Mouse (Mus musculus): Measurements from ENCODE around the gene Ntn1.

Ntn1 gene

DNA sequence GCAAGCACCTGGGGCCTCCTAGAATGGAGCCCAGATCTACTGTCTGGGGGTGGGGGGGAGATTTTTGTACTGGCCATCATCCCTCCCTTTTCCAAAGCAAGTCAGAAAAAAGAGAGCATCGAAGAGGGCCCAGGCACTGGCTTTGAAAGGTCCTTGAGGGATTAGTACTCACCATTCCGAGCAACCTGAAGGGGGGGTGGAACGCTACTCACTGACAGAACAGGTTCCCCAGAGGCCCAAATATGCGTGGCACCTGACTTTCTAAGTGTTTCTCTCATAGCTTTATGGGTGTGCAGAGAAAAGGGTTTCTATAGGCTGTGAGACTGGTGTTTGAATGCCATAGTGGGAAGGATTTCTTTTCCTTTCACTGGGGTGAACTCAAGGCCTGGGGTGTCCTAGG is 142.1 kb downstream of the Ntn1 start:
- DNase-seq = no peak

DNA sequence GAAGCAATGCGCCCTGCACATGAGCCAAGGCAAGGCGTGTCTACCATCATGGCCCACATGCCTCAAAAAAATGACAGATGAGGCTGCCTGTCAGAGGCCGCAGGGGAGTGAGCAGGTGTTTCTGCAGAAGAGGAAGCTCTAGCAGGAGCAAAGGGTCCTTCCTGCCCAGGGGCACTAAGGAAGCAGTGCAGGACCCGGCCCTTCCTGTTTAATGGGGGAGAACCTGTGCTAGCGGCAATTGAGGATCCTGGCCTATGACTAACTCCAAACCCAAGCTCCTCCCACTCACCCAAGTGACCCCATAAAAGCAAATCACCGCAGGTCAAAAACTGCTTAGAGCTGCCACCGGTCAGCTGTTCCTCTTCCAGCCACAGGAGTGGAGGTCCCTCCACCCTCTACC is 147.1 kb downstream of the Ntn1 start:
- DNase-seq = no peak

DNA sequence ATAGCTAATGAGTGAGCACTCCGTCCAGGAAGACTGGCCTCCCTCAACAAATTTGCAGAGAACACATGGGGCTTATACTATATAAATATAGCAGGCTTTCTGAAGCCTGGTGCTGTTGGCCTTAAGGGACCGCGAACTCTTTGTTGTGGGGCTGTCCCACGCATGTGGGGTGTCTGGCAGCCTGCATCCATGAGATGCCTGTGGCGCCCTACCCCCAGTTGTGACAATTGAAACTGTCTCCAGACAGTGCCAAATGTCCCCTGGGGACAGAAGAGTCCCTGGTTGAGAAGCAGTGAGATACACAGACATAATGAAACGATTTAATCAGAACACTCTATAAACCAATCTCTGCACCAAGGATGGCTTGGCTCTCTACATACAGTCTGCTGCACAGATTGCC is 150.5 kb downstream of the Ntn1 start:
- DNase-seq = no peak

GRCm38 (mm10) chr11:68247897-68248296 is 152.7 kb downstream of the Ntn1 start:
- no peak for DNase-seq

- no peak for DNase-seq
Observed at GRCm38 (mm10) chr11:68244992-68245261, 155.7 kb downstream of the Ntn1 start.

- no peak for DNase-seq
Observed at GRCm38 (mm10) chr11:68244254-68244991, 156.2 kb downstream of the Ntn1 start.

DNA sequence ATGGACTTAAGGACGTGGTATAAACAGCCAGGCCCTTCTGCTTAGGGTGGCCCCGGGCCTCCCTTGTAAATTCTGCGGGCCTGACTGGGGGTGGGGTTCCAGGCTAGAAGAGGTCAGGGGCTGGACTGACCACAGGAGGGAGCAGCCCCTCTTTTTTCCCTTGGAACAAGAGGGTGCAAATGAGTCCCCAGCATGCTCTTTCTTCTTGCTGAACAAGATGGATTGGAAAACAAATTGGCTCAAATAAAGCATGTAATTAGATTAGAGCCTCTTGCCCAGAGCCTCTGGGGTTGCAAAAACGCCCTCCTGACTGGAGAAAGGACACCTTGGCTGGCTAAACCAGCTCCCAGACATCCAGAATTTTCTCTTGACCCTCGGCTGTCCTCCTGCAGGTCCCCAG is 160.9 kb downstream of the Ntn1 start:
- DNase-seq = no peak

GRCm38 (mm10) chr11:68233469-68233965 is 167.1 kb downstream of the Ntn1 start:
- peak; percentile 88 to 92 for DNase-seq

DNA sequence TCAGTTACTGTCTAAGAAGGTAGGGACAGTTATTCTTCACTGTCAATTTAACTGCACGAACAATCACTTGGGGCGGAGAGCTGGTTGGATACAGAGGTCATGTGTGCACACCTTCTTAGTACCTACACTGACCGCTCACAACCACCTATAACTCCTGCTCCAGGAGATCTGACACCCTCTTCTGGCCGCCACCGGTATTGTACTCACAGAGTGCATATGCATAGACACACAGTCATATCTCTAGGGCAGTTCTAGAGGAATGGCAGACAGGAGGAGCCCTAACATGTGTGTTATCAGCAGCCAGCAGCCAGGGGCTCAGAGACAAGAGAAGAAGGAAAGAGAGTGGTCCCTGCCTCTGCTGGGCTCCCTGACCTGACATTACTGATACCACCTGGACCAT is 169.1 kb downstream of the Ntn1 start:
- no peak for DNase-seq

DNA sequence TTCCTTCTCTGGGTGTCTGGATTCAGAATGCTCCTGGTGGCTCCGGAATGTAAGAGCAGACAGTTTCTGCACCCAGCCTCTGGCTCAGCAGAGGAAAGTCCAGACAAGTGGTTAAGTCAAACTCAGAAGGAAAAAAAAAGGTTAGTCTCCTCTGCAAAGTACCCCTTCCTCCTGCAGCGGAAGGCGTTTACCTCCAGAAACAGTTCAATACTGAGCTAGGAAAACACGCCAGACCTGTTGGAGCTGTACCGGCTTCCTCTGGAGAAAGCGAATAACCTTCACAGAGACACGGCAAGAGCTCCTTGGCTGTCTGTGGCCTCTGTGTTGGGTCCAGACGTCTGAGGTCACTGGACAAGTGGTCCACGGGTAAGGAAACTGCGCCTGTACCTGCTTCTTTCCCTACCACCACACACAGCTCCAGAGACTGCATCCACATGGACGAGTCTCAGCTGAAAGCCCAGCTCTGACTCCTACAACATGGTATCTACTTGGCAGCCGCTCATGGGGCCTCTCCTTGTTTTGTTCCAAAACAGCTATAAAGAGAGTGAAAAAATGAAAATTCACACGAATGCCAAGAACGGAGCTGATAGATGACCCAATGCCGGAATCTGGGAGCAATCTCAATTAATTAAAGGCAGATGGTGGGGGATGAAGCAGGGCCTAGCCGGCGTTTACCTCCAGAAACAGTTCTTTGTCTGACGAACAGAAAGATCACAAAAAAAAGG is 171.5 kb downstream of the Ntn1 start:
- DNase-seq = no peak

- DNase-seq = no peak
Observed at GRCm38 (mm10) chr11:68227837-68228236, 172.8 kb downstream of the Ntn1 start.

- no peak for DNase-seq
Observed at GRCm38 (mm10) chr11:68226654-68227057, 174.0 kb downstream of the Ntn1 start.

DNA sequence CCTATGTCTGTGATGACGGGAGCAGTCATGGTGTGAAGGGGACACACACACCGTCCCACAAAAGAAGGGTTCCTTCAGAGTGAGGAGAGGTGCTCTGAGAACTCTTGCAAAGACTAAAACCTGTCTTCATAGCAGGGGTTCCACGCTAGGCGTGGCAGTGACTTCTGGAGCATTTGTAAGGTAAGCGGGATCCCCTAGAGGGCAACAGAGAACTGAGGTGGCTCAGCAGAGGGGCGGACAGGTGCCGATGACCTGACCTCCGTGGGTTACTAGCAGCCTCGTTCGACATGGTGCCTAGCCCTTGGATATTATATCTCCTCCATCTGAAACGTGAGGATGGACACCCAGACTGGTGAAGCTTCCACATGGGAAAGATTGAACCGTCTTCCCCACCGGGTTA is 177.5 kb downstream of the Ntn1 start:
- no peak for DNase-seq

GRCm38 (mm10) chr11:68222209-68222608 is 178.4 kb downstream of the Ntn1 start:
- no peak for DNase-seq

DNA sequence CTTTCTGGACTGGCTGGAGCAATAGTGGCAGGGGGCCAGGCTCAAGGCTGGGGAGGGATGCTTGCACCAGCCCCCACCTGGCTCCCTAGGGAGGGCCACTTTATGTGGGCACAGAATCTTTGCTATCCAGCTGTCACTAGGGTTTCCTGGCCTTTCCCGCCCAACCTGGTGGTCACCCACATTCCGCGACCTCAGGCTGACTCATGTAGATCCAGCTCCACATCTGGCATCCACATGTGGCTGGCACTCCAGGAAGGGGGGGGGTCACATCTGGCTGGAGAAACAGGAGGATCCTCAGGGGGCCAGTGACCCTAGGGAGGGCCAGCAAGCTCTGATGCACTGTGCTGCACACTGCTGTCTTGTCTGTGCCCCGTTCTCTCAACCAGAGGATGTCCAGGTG is 179.9 kb downstream of the Ntn1 start:
- DNase-seq = no peak

- no peak for DNase-seq
Observed at GRCm38 (mm10) chr11:68216041-68216440, 184.6 kb downstream of the Ntn1 start.

- DNase-seq = no peak
Observed at GRCm38 (mm10) chr11:68215206-68215912, 185.3 kb downstream of the Ntn1 start.

- no peak for DNase-seq
Observed at GRCm38 (mm10) chr11:68214496-68215205, 186.0 kb downstream of the Ntn1 start.

DNA sequence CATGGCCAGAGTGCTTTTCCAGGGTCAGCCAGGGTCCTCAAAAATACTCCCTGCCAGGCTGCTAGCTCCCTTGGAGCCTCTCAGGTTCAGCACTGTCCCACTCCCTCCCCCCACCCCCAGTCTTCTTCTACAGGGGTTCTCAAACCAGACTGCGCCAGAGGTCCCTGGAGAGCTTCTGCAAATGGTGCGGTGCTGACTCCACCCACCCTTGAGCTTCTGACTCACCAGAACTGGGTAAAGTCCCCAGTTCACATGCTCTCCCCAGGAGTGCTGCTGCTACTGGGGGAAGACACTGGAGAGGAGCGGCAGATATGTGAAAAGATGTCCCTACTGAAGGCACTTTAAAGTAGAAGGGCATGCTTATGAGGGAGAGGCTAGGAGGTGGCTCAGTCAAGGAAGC is 186.7 kb downstream of the Ntn1 start:
- DNase-seq = no peak

- no peak for DNase-seq
Observed at GRCm38 (mm10) chr11:68211924-68212578, 188.6 kb downstream of the Ntn1 start.

DNA sequence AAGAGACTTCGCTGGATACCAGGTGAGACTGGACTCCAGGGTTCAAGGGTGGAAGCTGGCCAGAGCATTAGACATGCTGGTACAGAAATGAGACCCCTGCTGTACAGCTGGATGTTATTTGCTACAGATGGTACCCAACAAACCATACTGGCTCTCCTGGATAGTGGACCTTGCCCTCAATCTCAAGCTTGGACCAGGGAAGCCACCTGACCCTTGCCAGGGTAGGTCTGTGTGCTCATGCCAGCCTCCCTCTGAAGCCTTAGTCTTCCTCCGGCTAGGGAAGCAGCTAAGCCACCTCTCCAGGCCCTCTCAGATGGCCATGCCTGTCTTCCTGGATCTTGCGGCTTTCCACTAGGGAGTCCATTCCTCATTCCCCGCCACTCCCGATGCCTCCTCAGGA is 189.9 kb downstream of the Ntn1 start:
- no peak for DNase-seq

GRCm38 (mm10) chr11:68209506-68209905 is 191.1 kb downstream of the Ntn1 start:
- no peak for DNase-seq

DNA sequence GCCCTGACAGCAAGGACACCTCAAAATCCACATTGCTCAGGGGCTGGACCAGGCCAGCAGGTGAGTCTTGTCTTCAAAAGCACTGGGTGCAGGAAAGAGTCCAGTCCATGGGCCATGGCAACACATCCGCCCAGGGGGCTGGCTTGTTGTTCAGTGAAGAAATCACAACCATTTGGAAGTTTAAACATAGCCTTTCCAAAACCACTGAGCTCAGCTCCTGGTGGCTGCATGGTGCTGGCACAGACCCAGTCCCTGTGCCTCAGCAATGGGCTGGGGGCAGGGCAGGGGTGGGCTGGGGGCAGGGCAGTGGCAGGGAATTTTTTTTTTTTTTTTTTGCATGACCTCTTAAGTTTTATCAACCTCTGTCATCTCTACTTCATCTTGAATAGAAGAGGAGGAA is 192.0 kb downstream of the Ntn1 start:
- no peak for DNase-seq
